Mouse (Mus musculus): ENCODE measurements around the gene Kif26b. TPM values are rescaled to one million over a fixed set of nuclear protein-coding genes. Genes with fewer than 3 reads are reported as not detected.
A peak's percentile ranks its signal among the peaks of the same experiment; 100 is the strongest.

The Kif26b gene
- polyA plus RNA-seq, 1 experiment from 2014 or later = 4.7 TPM

- no peaks in the 10 kb centered on the region for H3K9me3 ChIP-seq
- no peak overlapping the region for H3K4me3 ChIP-seq
- H3K36me3 ChIP-seq (replicated peaks) = peaks cover 22% of the 10 kb centered on the region
- WGBS = 52% methylated on average over 12 of the region's 12 CpGs
- DNase-seq (ENCODE audit: extremely low spot score, low spot score) = no peak
- H3K27ac ChIP-seq = 0 out of 2 replicates have a peak overlapping the region, but pooled peaks have one; percentile 6
- H3K4me1 ChIP-seq = peaks cover 16% of the 10 kb centered on the region
- peaks cover 46% of the 10 kb centered on the region for H3K27me3 ChIP-seq (ENCODE audit: poor library complexity, severe bottlenecking)
Measured at GRCm38 (mm10) chr1:178915056-178915455, 386.1 kb downstream of the Kif26b start.

GRCm38 (mm10) chr1:178917194-178917902 lies 388.4 kb downstream of the Kif26b start:
- WGBS = 52% methylated on average over 31 of the region's 31 CpGs
- Histone ChIP-seq H3K27me3 (ENCODE audit: poor library complexity, severe bottlenecking) (peaks cover 46% of the 10 kb centered on the region), H3K27ac (no peak overlapping the region)

DNA sequence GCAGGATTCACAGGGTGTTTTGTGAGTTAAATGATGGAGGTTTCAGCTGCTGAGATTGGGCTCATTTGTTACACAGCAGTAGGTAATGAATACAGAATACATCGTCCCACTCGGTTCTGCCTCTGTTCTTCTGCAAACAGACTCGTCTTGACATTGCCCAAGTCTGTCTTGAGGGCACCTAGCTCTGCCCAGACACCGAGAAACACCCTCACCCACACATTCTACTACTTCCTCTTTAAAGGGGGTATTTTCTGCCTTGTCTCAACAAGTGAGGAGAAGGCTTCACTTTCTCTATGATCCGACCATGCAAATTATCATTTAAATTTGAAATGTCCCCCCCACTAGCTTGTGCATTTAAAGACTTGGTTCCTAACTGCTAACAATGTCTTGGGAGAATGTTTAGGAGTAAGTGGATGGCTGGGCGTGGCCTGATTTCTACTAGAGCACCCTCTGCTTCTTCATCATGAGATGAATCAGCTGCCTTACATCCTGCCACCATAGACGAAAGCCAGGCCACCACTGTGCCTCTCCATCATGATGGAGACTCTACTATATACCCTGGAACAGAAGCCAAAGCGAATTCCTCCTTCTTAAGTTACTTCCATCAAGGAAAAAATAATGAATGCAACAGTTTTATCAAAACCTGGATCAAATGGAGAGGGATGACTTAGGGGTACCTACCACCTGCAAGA lies 395.7 kb downstream of the Kif26b start:
- 0 out of 2 replicates have a peak, but pooled peaks cover 3% of the 10 kb centered on the region for H3K36me3 ChIP-seq (replicated peaks)
- 85% methylated on average over 8 of the region's 8 CpGs for WGBS
- DNase-seq (ENCODE audit: extremely low spot score, low spot score) = no peak
- H3K4me1 ChIP-seq = no peaks in the 10 kb centered on the region
- H3K9me3 ChIP-seq = no peaks in the 10 kb centered on the region
- no peak overlapping the region for H3K27ac ChIP-seq
- H3K27me3 ChIP-seq (ENCODE audit: poor library complexity, severe bottlenecking) = no peaks in the 10 kb centered on the region
- H3K4me3 ChIP-seq = no peak overlapping the region

More at GRCm38 (mm10) chr1:178917194-178917902, 388.4 kb downstream of the Kif26b start:
- Histone ChIP-seq H3K4me3 (peak overlapping the region; percentile 29; the same call in 1 of the 2 replicates), H3K9me3 (no peaks in the 10 kb centered on the region), H3K36me3 (replicated peaks) (peaks cover 22% of the 10 kb centered on the region), H3K4me1 (peaks cover 16% of the 10 kb centered on the region)
- no peak for DNase-seq (ENCODE audit: extremely low spot score, low spot score)

GRCm38 (mm10) chr1:178929531-178929930 lies 400.6 kb downstream of the Kif26b start:
- H3K27me3 ChIP-seq (ENCODE audit: poor library complexity, severe bottlenecking) = no peaks in the 10 kb centered on the region
- 0 out of 2 replicates have a peak, but pooled peaks cover 11% of the 10 kb centered on the region for H3K36me3 ChIP-seq (replicated peaks)
- H3K4me3 ChIP-seq = no peak overlapping the region
- no peaks in the 10 kb centered on the region for H3K9me3 ChIP-seq
- H3K4me1 ChIP-seq = no peaks in the 10 kb centered on the region
- no peak for DNase-seq (ENCODE audit: extremely low spot score, low spot score)
- 75% methylated on average over 4 of the region's 4 CpGs for WGBS
- no peak overlapping the region for H3K27ac ChIP-seq

DNA sequence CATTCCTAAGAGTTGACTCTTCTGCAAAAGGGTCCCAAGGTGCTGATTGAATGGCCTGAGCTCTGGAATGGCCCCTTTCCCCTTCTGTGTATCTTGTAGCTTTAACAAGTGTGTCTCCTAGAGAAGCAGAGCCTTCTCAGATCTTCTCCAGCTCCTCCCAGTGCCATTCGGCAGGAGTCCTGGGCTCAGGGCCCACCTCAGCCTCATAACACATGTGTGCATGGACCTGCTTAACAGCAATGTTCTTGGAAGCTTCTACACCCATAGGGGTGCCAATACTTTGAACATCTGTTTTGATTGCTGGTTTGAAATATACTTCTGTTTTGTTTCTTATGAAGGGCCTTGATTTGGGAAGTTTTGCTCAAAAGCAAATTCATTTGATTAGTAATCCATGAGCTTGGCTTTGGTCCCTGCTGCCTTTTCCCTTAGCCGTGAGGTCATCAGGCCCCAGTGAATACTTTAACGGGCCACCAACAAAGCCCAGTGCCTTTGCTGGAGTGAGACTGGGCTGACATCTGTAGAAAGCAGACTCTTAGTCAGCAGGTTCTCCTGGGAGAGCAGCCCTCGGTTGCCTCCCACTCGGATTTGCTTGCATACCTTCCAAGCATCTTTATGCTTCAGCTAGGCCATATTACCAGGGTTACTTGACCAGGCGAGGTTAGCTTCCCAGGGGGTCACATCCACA lies 405.2 kb downstream of the Kif26b start:
- H3K4me3 ChIP-seq = no peak overlapping the region
- 0 out of 2 replicates have a peak, but pooled peaks cover 8% of the 10 kb centered on the region for H3K36me3 ChIP-seq (replicated peaks)
- 84% methylated on average over 6 of the region's 6 CpGs for WGBS
- H3K27me3 ChIP-seq (ENCODE audit: poor library complexity, severe bottlenecking) = no peaks in the 10 kb centered on the region
- DNase-seq (ENCODE audit: extremely low spot score, low spot score) = no peak
- H3K27ac ChIP-seq = no peak overlapping the region
- no peaks in the 10 kb centered on the region for H3K9me3 ChIP-seq
- H3K4me1 ChIP-seq = peaks cover 9% of the 10 kb centered on the region

- Histone ChIP-seq H3K4me1 (peaks cover 9% of the 10 kb centered on the region), H3K27ac (no peak overlapping the region), H3K36me3 (replicated peaks) (0 out of 2 replicates have a peak, but pooled peaks cover 8% of the 10 kb centered on the region), H3K27me3 (ENCODE audit: poor library complexity, severe bottlenecking) (no peaks in the 10 kb centered on the region), H3K4me3 (no peak overlapping the region), H3K9me3 (no peaks in the 10 kb centered on the region)
- no peak for DNase-seq (ENCODE audit: extremely low spot score, low spot score)
- WGBS = 78% methylated on average over 4 of the region's 4 CpGs
Measured at GRCm38 (mm10) chr1:178936457-178936856, 407.5 kb downstream of the Kif26b start.

DNA sequence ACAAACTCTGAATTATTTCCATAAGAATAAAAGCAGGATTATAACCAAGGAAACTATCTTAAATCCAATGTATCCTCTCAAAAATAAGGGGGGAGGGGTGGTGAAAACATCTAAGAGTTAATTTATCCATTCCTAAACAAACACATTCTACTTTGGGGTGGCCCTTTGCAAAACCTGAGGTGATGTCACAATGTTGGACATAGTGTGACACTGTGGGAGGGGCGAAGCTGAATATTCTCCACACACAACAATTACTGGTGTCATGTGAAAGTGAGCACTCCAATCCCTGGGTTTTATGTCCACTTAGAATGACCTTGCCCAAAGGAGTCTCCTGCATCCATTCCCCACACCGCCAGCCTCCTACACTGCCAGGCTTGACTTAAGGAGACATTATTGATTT lies 408.1 kb downstream of the Kif26b start:
- no peak for DNase-seq (ENCODE audit: extremely low spot score, low spot score)
- Histone ChIP-seq H3K36me3 (replicated peaks) (0 out of 2 replicates have a peak, but pooled peaks cover 4% of the 10 kb centered on the region), H3K4me3 (no peak overlapping the region), H3K27me3 (ENCODE audit: poor library complexity, severe bottlenecking) (no peaks in the 10 kb centered on the region), H3K9me3 (no peaks in the 10 kb centered on the region), H3K4me1 (peaks cover 14% of the 10 kb centered on the region), H3K27ac (no peak overlapping the region)
- WGBS = 91% methylated on average over 2 of the region's 2 CpGs

DNA sequence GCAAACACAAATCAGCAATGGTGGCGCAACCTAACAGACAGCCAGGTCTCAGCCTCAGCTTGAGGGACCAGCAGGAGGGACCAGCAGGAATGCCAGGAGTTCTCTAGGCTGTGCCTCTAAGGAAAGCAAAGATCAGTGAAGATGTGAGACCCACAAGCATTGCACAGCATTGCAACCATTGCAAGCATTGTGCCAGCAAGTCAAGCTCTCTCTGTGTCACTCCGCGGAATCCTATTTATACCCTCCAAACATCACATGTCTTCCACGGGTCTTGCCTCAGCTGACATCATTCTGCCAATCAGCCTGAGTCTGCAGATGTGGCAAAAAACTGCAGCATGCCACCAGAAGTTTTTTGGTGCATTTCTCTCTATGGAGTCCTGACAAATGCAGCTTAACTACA lies 411.4 kb downstream of the Kif26b start:
- Histone ChIP-seq H3K27ac (no peak overlapping the region), H3K36me3 (replicated peaks) (no peaks in the 10 kb centered on the region), H3K4me1 (peaks cover 26% of the 10 kb centered on the region), H3K27me3 (ENCODE audit: poor library complexity, severe bottlenecking) (no peaks in the 10 kb centered on the region), H3K9me3 (no peaks in the 10 kb centered on the region), H3K4me3 (no peak overlapping the region)
- WGBS = 89% methylated on average over 4 of the region's 4 CpGs
- DNase-seq (ENCODE audit: extremely low spot score, low spot score) = no peak

DNA sequence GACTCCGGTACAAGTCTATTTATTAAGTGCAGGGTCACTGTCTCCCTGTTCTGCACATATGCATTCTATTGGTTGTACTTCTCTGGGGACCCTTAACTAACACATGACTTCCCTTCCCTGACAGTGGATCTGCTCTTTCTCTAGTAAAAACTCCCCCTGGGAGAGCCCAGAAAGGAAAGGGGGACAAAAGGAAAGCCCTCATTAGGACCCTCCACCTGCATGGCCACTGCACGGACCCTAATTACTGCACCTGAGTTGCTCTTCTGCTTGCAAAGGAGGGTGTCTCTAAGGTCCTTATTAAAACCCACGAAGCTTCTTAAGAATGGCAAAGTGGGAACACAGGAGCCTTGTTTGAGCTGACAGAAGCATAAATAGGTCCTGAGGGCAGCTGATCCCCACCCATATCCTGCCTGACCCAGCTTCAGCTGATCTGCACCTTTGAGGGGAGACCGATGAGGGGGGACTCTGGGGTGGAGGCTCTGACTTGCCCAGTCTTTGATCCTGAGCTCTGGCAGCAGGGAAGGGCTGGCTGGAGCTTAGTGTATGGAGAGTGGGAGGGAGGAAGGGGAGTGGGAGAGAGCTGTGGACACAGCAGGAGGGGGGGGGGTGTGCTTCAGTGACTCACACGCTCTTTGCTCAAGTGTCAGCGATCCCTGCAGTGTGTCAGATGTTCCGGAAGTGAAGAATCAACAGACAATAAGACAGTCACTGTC lies 413.5 kb downstream of the Kif26b start:
- H3K36me3 ChIP-seq (replicated peaks) = no peaks in the 10 kb centered on the region
- 56% methylated on average over 7 of the region's 7 CpGs for WGBS
- H3K9me3 ChIP-seq = no peaks in the 10 kb centered on the region
- peak overlapping the region; percentile 44; the same call in 1 of the 2 replicates for H3K27ac ChIP-seq
- peaks cover 29% of the 10 kb centered on the region for H3K4me1 ChIP-seq
- no peak for DNase-seq (ENCODE audit: extremely low spot score, low spot score)
- H3K27me3 ChIP-seq (ENCODE audit: poor library complexity, severe bottlenecking) = no peaks in the 10 kb centered on the region
- no peak overlapping the region for H3K4me3 ChIP-seq

DNA sequence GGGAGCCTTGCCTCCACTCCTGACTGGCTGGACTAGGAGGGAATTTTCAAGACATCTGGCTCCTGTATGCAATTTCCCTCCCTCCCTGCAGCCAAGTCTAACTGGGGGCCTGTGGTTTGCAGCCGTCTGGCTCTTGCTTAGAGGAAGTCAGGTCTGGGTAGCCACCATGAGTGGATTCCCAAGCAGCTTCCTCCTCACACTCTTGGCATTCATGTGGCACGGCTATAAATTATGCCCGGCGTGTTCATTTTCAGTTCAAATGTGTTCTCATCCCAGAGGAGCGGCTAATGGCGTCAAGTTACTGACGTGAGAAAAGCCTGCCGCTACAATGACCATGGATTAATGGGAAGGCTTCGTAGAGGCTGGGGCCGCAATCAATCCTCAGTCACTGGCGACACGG lies 424.0 kb downstream of the Kif26b start:
- no peaks in the 10 kb centered on the region for H3K36me3 ChIP-seq (replicated peaks)
- H3K27me3 ChIP-seq (ENCODE audit: poor library complexity, severe bottlenecking) = no peaks in the 10 kb centered on the region
- DNase-seq (ENCODE audit: extremely low spot score, low spot score) = no peak
- no peak overlapping the region for H3K27ac ChIP-seq
- peaks cover 3% of the 10 kb centered on the region; the same call in 1 of the 2 replicates for H3K4me1 ChIP-seq
- peaks cover 4% of the 10 kb centered on the region; the same call in 1 of the 2 replicates for H3K9me3 ChIP-seq
- H3K4me3 ChIP-seq = no peak overlapping the region
- 90% methylated on average over 12 of the region's 12 CpGs for WGBS

DNA sequence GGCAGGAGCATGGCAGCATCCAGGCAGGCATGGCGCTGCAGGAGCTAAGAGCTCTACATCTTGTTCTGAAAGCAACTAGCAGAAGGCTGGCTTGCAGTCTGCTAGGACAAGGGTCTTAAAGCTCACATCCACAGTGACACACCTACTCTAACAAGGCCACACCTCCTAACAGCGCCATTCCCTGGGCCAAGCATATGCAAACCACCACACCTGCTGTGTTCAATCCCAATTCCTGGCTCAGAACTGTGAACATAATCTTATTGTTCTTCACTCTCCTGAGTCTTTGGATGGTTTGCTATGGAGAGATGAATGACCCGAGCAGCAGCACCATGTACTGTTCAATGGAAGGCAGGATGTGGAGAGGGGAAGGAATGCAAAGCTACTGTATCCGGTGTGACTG lies 429.7 kb downstream of the Kif26b start:
- Histone ChIP-seq H3K4me1 (peaks cover 6% of the 10 kb centered on the region), H3K27ac (no peak overlapping the region), H3K27me3 (ENCODE audit: poor library complexity, severe bottlenecking) (no peaks in the 10 kb centered on the region), H3K36me3 (replicated peaks) (no peaks in the 10 kb centered on the region), H3K9me3 (no peaks in the 10 kb centered on the region), H3K4me3 (no peak overlapping the region)
- DNase-seq (ENCODE audit: extremely low spot score, low spot score) = no peak
- WGBS = 86% methylated on average over 4 of the region's 4 CpGs

DNA sequence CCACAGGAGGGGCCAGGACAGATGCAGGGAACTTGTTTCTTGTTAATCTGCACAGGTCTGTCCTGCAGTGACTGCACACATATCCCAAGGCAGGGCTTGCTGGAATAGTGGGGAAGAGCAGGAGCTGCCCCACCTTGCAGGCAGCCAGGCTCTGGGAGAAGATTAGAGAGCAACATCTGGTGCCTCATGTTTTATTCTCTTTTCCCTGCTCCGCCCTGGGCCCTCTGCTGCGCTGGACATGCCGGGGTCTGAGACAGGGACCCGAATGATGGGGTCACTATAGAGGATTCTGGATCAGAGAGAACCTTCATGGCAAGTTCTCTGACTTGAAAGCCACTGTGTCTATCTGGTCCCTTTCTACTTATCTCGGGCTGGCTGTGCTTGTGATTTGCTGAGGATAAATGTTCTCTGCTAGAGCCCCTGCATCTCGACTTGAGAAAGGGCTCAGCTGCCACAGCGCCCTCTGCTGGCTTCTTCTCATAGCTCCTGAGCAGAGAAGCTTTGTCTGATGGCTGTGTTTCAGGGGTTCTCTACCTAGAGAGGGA lies 431.2 kb downstream of the Kif26b start:
- DNase-seq (ENCODE audit: extremely low spot score, low spot score) = peak; percentile 81
- H3K4me3 ChIP-seq = no peak overlapping the region
- 50% methylated on average over 7 of the region's 7 CpGs for WGBS
- H3K9me3 ChIP-seq = no peaks in the 10 kb centered on the region
- peaks cover 6% of the 10 kb centered on the region for H3K4me1 ChIP-seq
- no peaks in the 10 kb centered on the region for H3K27me3 ChIP-seq (ENCODE audit: poor library complexity, severe bottlenecking)
- peak overlapping the region; percentile 53 for H3K27ac ChIP-seq
- no peaks in the 10 kb centered on the region for H3K36me3 ChIP-seq (replicated peaks)
